Mouse (Mus musculus): ENCODE data around the gene Dkk2. TPM values are rescaled to one million over a fixed set of nuclear protein-coding genes. Genes with fewer than 3 reads are reported as not detected.

Dkk2 gene
- polyA plus RNA-seq, 1 experiment from 2014 or later = 6.6 TPM

DNA sequence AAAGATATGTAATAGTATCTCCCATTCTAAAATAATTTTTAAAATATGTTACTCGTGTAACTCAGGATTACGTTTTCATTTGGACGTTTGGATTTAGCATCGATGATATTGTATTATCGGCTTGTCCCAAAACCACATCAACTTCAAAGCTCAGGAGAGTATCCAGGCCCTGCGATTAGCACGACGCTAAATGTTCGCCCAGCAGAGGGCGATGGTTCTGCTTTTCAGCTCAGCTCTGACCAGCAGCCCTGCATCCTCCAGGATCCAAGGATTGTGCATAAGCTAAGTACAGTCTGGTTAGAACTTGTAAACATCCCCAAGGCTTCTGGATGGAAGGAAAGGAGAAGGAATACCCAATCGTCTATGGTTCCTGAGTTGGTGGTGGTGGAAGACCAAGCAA, 122.4 kb downstream of the Dkk2 start:
- Histone ChIP-seq H3K9ac (ENCODE audit: low read length) (no peak overlapping the region), H3K27ac (ENCODE audit: low read depth, low read length) (no peak overlapping the region), H3K36me3 (ENCODE audit: control insufficient read depth, insufficient read depth, low read length) (no peaks in the 10 kb centered on the region), H3K4me2 (ENCODE audit: low read depth) (no peak overlapping the region), H3K27me3 (ENCODE audit: control insufficient read depth, insufficient read depth, low read length) (no peaks in the 10 kb centered on the region), H3K9me3 (ENCODE audit: control insufficient read depth, low read length) (no peaks in the 10 kb centered on the region), H3K4me3 (ENCODE audit: low read depth, low read length) (no peak overlapping the region), H3K4me1 (ENCODE audit: control insufficient read depth, insufficient read depth, low read length) (no peaks in the 10 kb centered on the region)
- 31% methylated on average over 11 of the region's 11 CpGs for WGBS
- DNase-seq (ENCODE audit: low spot score) (peak; percentile 71), ATAC-seq (ENCODE audit: insufficient read depth, low FRiP score, low TSS enrichment) (no peak; the same call in 1 of the 2 replicates)

GRCm38 (mm10) chr3:132211260-132211659, 126.2 kb downstream of the Dkk2 start:
- DNase-seq (ENCODE audit: low spot score) = no peak
- Histone ChIP-seq H3K27me3 (ENCODE audit: control insufficient read depth, insufficient read depth, low read length) (no peaks in the 10 kb centered on the region), H3K4me2 (ENCODE audit: low read depth) (no peak overlapping the region), H3K4me1 (ENCODE audit: control insufficient read depth, insufficient read depth, low read length) (no peaks in the 10 kb centered on the region), H3K4me3 (ENCODE audit: low read depth, low read length) (no peak overlapping the region), H3K27ac (ENCODE audit: low read depth, low read length) (no peak overlapping the region), H3K9ac (ENCODE audit: low read length) (no peak overlapping the region), H3K36me3 (ENCODE audit: control insufficient read depth, insufficient read depth, low read length) (no peaks in the 10 kb centered on the region), H3K9me3 (ENCODE audit: control insufficient read depth, low read length) (no peaks in the 10 kb centered on the region)
- no peak for ATAC-seq (ENCODE audit: insufficient read depth, low FRiP score, low TSS enrichment)
- 84% methylated on average over 5 of the region's 5 CpGs for WGBS

GRCm38 (mm10) chr3:132219977-132220487, 134.9 kb downstream of the Dkk2 start:
- Histone ChIP-seq H3K9ac (ENCODE audit: low read length) (no peak overlapping the region), H3K4me1 (ENCODE audit: control insufficient read depth, insufficient read depth, low read length) (no peaks in the 10 kb centered on the region), H3K4me2 (ENCODE audit: low read depth) (no peak overlapping the region), H3K27ac (ENCODE audit: low read depth, low read length) (no peak overlapping the region), H3K4me3 (ENCODE audit: low read depth, low read length) (no peak overlapping the region), H3K9me3 (ENCODE audit: control insufficient read depth, low read length) (no peaks in the 10 kb centered on the region), H3K36me3 (ENCODE audit: control insufficient read depth, insufficient read depth, low read length) (no peaks in the 10 kb centered on the region), H3K27me3 (ENCODE audit: control insufficient read depth, insufficient read depth, low read length) (no peaks in the 10 kb centered on the region)
- ATAC-seq (ENCODE audit: insufficient read depth, low FRiP score, low TSS enrichment) = no peak
- 90% methylated on average over 7 of the region's 7 CpGs for WGBS
- no peak for DNase-seq (ENCODE audit: low spot score)

- no peak overlapping the region for H3K4me3 ChIP-seq (ENCODE audit: low read depth, low read length)
- 79% methylated on average over 1 of the region's 1 CpGs for WGBS
- no peak for DNase-seq (ENCODE audit: low spot score)
- H3K4me2 ChIP-seq (ENCODE audit: low read depth) = no peak overlapping the region
- no peaks in the 10 kb centered on the region for H3K9me3 ChIP-seq (ENCODE audit: control insufficient read depth, low read length)
- no peaks in the 10 kb centered on the region for H3K27me3 ChIP-seq (ENCODE audit: control insufficient read depth, insufficient read depth, low read length)
- ATAC-seq (ENCODE audit: insufficient read depth, low FRiP score, low TSS enrichment) = no peak
- H3K4me1 ChIP-seq (ENCODE audit: control insufficient read depth, insufficient read depth, low read length) = no peaks in the 10 kb centered on the region
- H3K36me3 ChIP-seq (ENCODE audit: control insufficient read depth, insufficient read depth, low read length) = no peaks in the 10 kb centered on the region
- no peak overlapping the region for H3K27ac ChIP-seq (ENCODE audit: low read depth, low read length)
- no peak overlapping the region for H3K9ac ChIP-seq (ENCODE audit: low read length)
These were observed 142.5 kb downstream of the Dkk2 start for GRCm38 (mm10) chr3:132227622-132228021.

All from neural tube, embryonic 11.5 days (tissue).